Mouse (Mus musculus) CD8-positive naive resting alpha-beta T cell, adult 57 days (primary cell): ENCODE results near the gene Speer2. TPM values are rescaled to one million over a fixed set of nuclear protein-coding genes. Genes with fewer than 3 reads are reported as not detected.

ENCODE experiments used
- total RNA-seq: library from RNA; stranded (reverse); gene quantifications from one replicate; pipeline ENCODE4 v1.2.4, GENCODE M21; 2023

Speer2 gene
- not detected for total RNA-seq

GRCm38 (mm10) chr16:69863644-69864043 lies at the start of gene Speer2:
Speer2 (minus strand) TSS chr16:69863744.

